Mouse (Mus musculus): ENCODE measurements around the gene Ccdc113.

GRCm38 (mm10) chr8:95595131-95595530 is 61.2 kb downstream of the Ccdc113 start:
- TF ChIP-seq CTCF (IDR thresholded peaks at IDR 0.05; ENCODE audit: control insufficient read depth, insufficient read depth, insufficient read length): no peak
- TF ChIP-seq MYOD1 (IDR thresholded peaks at IDR 0.05; ENCODE audit: control insufficient read depth, insufficient read length, low read depth): no peak
- no peak for TF ChIP-seq USF1 (IDR thresholded peaks at IDR 0.05; ENCODE audit: low read depth)

All from C2C12 (cell line).